Mouse (Mus musculus): ENCODE results near the gene Asic4. TPM values are rescaled to one million over a fixed set of nuclear protein-coding genes. Genes with fewer than 3 reads are reported as not detected.
A peak's percentile ranks its signal among the peaks of the same experiment; 100 is the strongest.

Asic4 gene
- polyA plus RNA-seq, 1 experiment from 2014 or later = 0.61 TPM

- Histone ChIP-seq H3K27me3 (ENCODE audit: control insufficient read depth, insufficient read depth, low read length) (no peaks in the 10 kb centered on the region), H3K4me3 (ENCODE audit: low read depth, low read length) (peak within 1 kb of the TSS; percentile 77), H3K9ac (ENCODE audit: low read length) (peak within 1 kb of the TSS; percentile 94), H3K4me2 (ENCODE audit: low read depth, low read length, severe bottlenecking) (peak within 1 kb of the TSS; percentile 96), H3K36me3 (ENCODE audit: control insufficient read depth, insufficient read depth, low read length) (peaks cover 5% of the 10 kb centered on the region), H3K4me1 (replicated peaks; ENCODE audit: control insufficient read depth, insufficient read depth, low read length) (peaks cover 5% of the 10 kb centered on the region; the same call in 1 of the 2 replicates), H3K9me3 (ENCODE audit: control insufficient read depth, low read length) (no peaks in the 10 kb centered on the region), H3K27ac (ENCODE audit: low read depth, low read length) (peak within 1 kb of the TSS; percentile 55)
- DNase-seq (ENCODE audit: low spot score) (peak; percentile 87), ATAC-seq (replicated peaks; ENCODE audit: low FRiP score) (peak; percentile 82)
- WGBS = under 1% methylated on average over 63 of the region's 65 CpGs
Observed at GRCm38 (mm10) chr1:75505956-75506831, 56.0 kb downstream of the Asic4 start, which contains the start of gene Obsl1. TSS of gene Obsl1 (minus strand) at chr1:75506452.

- H3K27me3 ChIP-seq (ENCODE audit: control insufficient read depth, insufficient read depth, low read length) = no peaks in the 10 kb centered on the region
- 78% methylated on average over 10 of the region's 10 CpGs for WGBS
Observed at GRCm38 (mm10) chr1:75507006-75507405, 56.8 kb downstream of the Asic4 start, which contains the start of gene Inha. TSS of gene Inha (plus strand) at chr1:75507077.

GRCm38 (mm10) chr1:75509586-75509985 lies 59.4 kb downstream of the Asic4 start:
- WGBS = 51% methylated on average over 20 of the region's 20 CpGs
- H3K4me2 ChIP-seq (ENCODE audit: low read depth, low read length, severe bottlenecking) = no peak overlapping the region
- H3K36me3 ChIP-seq (ENCODE audit: control insufficient read depth, insufficient read depth, low read length) = no peaks in the 10 kb centered on the region
- no peaks in the 10 kb centered on the region for H3K9me3 ChIP-seq (ENCODE audit: control insufficient read depth, low read length)
- no peak overlapping the region for H3K4me3 ChIP-seq (ENCODE audit: low read depth, low read length)
- ATAC-seq (replicated peaks; ENCODE audit: low FRiP score) = no peak
- H3K9ac ChIP-seq (ENCODE audit: low read length) = no peak overlapping the region
- H3K27me3 ChIP-seq (ENCODE audit: control insufficient read depth, insufficient read depth, low read length) = no peaks in the 10 kb centered on the region
- H3K27ac ChIP-seq (ENCODE audit: low read depth, low read length) = no peak overlapping the region
- H3K4me1 ChIP-seq (replicated peaks; ENCODE audit: control insufficient read depth, insufficient read depth, low read length) = peaks cover 3% of the 10 kb centered on the region; the same call in 1 of the 2 replicates
- DNase-seq (ENCODE audit: low spot score) = no peak

More at GRCm38 (mm10) chr1:75507006-75507405, 56.8 kb downstream of the Asic4 start, which contains the start of gene Inha:
- Histone ChIP-seq H3K4me3 (ENCODE audit: low read depth, low read length) (peak within 1 kb of the TSS; percentile 77), H3K9ac (ENCODE audit: low read length) (peak within 1 kb of the TSS; percentile 94), H3K36me3 (ENCODE audit: control insufficient read depth, insufficient read depth, low read length) (no peaks in the 10 kb centered on the region), H3K4me2 (ENCODE audit: low read depth, low read length, severe bottlenecking) (peak within 1 kb of the TSS; percentile 96), H3K4me1 (replicated peaks; ENCODE audit: control insufficient read depth, insufficient read depth, low read length) (peaks cover 5% of the 10 kb centered on the region; the same call in 1 of the 2 replicates), H3K9me3 (ENCODE audit: control insufficient read depth, low read length) (no peaks in the 10 kb centered on the region), H3K27ac (ENCODE audit: low read depth, low read length) (peak within 1 kb of the TSS; percentile 55)
- DNase-seq (ENCODE audit: low spot score) = no peak
- ATAC-seq (replicated peaks; ENCODE audit: low FRiP score) = no peak

- DNase-seq (ENCODE audit: low spot score) = no peak
- Histone ChIP-seq H3K27ac (ENCODE audit: low read depth, low read length) (no peak overlapping the region), H3K9ac (ENCODE audit: low read length) (no peak overlapping the region), H3K9me3 (ENCODE audit: control insufficient read depth, low read length) (no peaks in the 10 kb centered on the region), H3K4me2 (ENCODE audit: low read depth, low read length, severe bottlenecking) (no peak overlapping the region), H3K4me1 (replicated peaks; ENCODE audit: control insufficient read depth, insufficient read depth, low read length) (peaks cover 3% of the 10 kb centered on the region; the same call in 1 of the 2 replicates), H3K36me3 (ENCODE audit: control insufficient read depth, insufficient read depth, low read length) (no peaks in the 10 kb centered on the region), H3K27me3 (ENCODE audit: control insufficient read depth, insufficient read depth, low read length) (no peaks in the 10 kb centered on the region), H3K4me3 (ENCODE audit: low read depth, low read length) (no peak overlapping the region)
- 78% methylated on average over 5 of the region's 5 CpGs for WGBS
- no peak for ATAC-seq (replicated peaks; ENCODE audit: low FRiP score)
Observed at GRCm38 (mm10) chr1:75510154-75510553, 59.9 kb downstream of the Asic4 start.

- no peaks in the 10 kb centered on the region for H3K36me3 ChIP-seq (ENCODE audit: control insufficient read depth, insufficient read depth, low read length)
- no peak overlapping the region for H3K4me3 ChIP-seq (ENCODE audit: low read depth, low read length)
- ATAC-seq (replicated peaks; ENCODE audit: low FRiP score) (no peak), DNase-seq (ENCODE audit: low spot score) (no peak)
- 51% methylated on average over 4 of the region's 4 CpGs for WGBS
- no peak overlapping the region for H3K4me2 ChIP-seq (ENCODE audit: low read depth, low read length, severe bottlenecking)
- H3K9me3 ChIP-seq (ENCODE audit: control insufficient read depth, low read length) = no peaks in the 10 kb centered on the region
- no peak overlapping the region for H3K27ac ChIP-seq (ENCODE audit: low read depth, low read length)
- H3K4me1 ChIP-seq (replicated peaks; ENCODE audit: control insufficient read depth, insufficient read depth, low read length) = no peaks in the 10 kb centered on the region; the same call in 1 of the 2 replicates
- H3K27me3 ChIP-seq (ENCODE audit: control insufficient read depth, insufficient read depth, low read length) = no peaks in the 10 kb centered on the region
- no peak overlapping the region for H3K9ac ChIP-seq (ENCODE audit: low read length)
Observed at GRCm38 (mm10) chr1:75511437-75512210, 61.4 kb downstream of the Asic4 start.

GRCm38 (mm10) chr1:75512550-75512949 lies 62.3 kb downstream of the Asic4 start:
- no peaks in the 10 kb centered on the region for H3K36me3 ChIP-seq (ENCODE audit: control insufficient read depth, insufficient read depth, low read length)
- no peak overlapping the region for H3K4me2 ChIP-seq (ENCODE audit: low read depth, low read length, severe bottlenecking)
- no peak overlapping the region for H3K27ac ChIP-seq (ENCODE audit: low read depth, low read length)
- H3K9me3 ChIP-seq (ENCODE audit: control insufficient read depth, low read length) = no peaks in the 10 kb centered on the region
- ATAC-seq (replicated peaks; ENCODE audit: low FRiP score) = no peak
- no peaks in the 10 kb centered on the region for H3K4me1 ChIP-seq (replicated peaks; ENCODE audit: control insufficient read depth, insufficient read depth, low read length)
- H3K4me3 ChIP-seq (ENCODE audit: low read depth, low read length) = no peak overlapping the region
- no peak for DNase-seq (ENCODE audit: low spot score)
- H3K9ac ChIP-seq (ENCODE audit: low read length) = no peak overlapping the region
- 96% methylated on average over 3 of the region's 3 CpGs for whole genome bisulfite sequencing
- no peaks in the 10 kb centered on the region for H3K27me3 ChIP-seq (ENCODE audit: control insufficient read depth, insufficient read depth, low read length)

- Histone ChIP-seq H3K4me2 (ENCODE audit: low read depth, low read length, severe bottlenecking) (no peak overlapping the region), H3K27me3 (ENCODE audit: control insufficient read depth, insufficient read depth, low read length) (no peaks in the 10 kb centered on the region), H3K9me3 (ENCODE audit: control insufficient read depth, low read length) (no peaks in the 10 kb centered on the region), H3K36me3 (ENCODE audit: control insufficient read depth, insufficient read depth, low read length) (no peaks in the 10 kb centered on the region), H3K27ac (ENCODE audit: low read depth, low read length) (no peak overlapping the region), H3K9ac (ENCODE audit: low read length) (no peak overlapping the region), H3K4me1 (replicated peaks; ENCODE audit: control insufficient read depth, insufficient read depth, low read length) (no peaks in the 10 kb centered on the region), H3K4me3 (ENCODE audit: low read depth, low read length) (no peak overlapping the region)
- 84% methylated on average over 15 of the region's 15 CpGs for WGBS
- ATAC-seq (replicated peaks; ENCODE audit: low FRiP score) (no peak), DNase-seq (ENCODE audit: low spot score) (no peak)
Observed at GRCm38 (mm10) chr1:75516703-75517380, 66.6 kb downstream of the Asic4 start.

GRCm38 (mm10) chr1:75517984-75518383 lies 67.7 kb downstream of the Asic4 start:
- WGBS = 63% methylated on average over 4 of the region's 4 CpGs
- Histone ChIP-seq H3K9ac (ENCODE audit: low read length) (no peak overlapping the region), H3K27ac (ENCODE audit: low read depth, low read length) (no peak overlapping the region), H3K9me3 (ENCODE audit: control insufficient read depth, low read length) (no peaks in the 10 kb centered on the region), H3K4me2 (ENCODE audit: low read depth, low read length, severe bottlenecking) (no peak overlapping the region), H3K27me3 (ENCODE audit: control insufficient read depth, insufficient read depth, low read length) (no peaks in the 10 kb centered on the region), H3K4me1 (replicated peaks; ENCODE audit: control insufficient read depth, insufficient read depth, low read length) (no peaks in the 10 kb centered on the region), H3K4me3 (ENCODE audit: low read depth, low read length) (no peak overlapping the region), H3K36me3 (ENCODE audit: control insufficient read depth, insufficient read depth, low read length) (no peaks in the 10 kb centered on the region)
- ATAC-seq (replicated peaks; ENCODE audit: low FRiP score) = no peak
- no peak for DNase-seq (ENCODE audit: low spot score)
